Mouse (Mus musculus) ES-Bruce4 (cell line): ENCODE results near the gene Nucks1.

ENCODE experiments used
- CTCF ChIP-seq: IDR thresholded peaks from one replicate; pipeline ENCODE4 v1.8.1; 2011; ENCODE audit warnings: low read depth, low read length
- EP300 ChIP-seq: IDR thresholded peaks from 2 replicates; pipeline ENCODE4 v1.6.1; 2011; ENCODE audit warnings: low read depth, low read length; ENCODE audit not compliant: insufficient read depth

DNA sequence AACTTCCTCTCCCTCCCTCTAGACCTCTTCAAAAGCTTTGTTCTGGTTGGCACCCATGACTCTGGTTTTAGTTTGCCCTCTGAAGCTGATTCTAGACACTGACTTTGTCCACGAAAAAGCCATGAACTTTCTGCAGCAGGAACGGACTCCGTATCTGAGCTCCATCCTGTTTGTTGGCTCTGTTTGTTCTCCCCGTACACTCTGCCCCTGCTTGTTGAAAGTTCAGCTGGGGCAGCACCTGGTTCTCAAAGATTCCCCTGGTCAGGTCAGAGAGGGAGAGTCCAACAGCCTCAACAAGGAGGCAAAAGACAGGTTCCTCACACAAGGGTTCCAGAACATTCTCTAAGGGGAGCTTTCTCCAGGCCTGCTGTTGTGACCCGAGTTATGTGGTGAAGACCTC lies 47.1 kb downstream of the Nucks1 start:
- TF ChIP-seq CTCF (no peak), EP300 (no peak)
